Mouse (Mus musculus): ENCODE data around the gene Serpinb2. TPM values are rescaled to one million over a fixed set of nuclear protein-coding genes. Genes with fewer than 3 reads are reported as not detected.

Gene Serpinb2
- total RNA-seq, 2 experiments from 2014 or later: 0.78 to 0.89 TPM

- no peak for DNase-seq (ENCODE audit: low spot score)
- intact Hi-C loops (cut with DNase I): no loop called here
Observed at GRCm38 (mm10) chr1:107576094-107576493, 64.9 kb downstream of the Serpinb2 start.

GRCm38 (mm10) chr1:107577514-107577913 lies 66.3 kb downstream of the Serpinb2 start:
- intact Hi-C loops (cut with DNase I): no loop called here

GRCm38 (mm10) chr1:107581220-107581619 lies 70.0 kb downstream of the Serpinb2 start:
- intact Hi-C loops (cut with DNase I): no loop called here
- no peak for DNase-seq (ENCODE audit: low spot score)

More at GRCm38 (mm10) chr1:107577514-107577913, 66.3 kb downstream of the Serpinb2 start:
- DNase-seq (ENCODE audit: low spot score): no peak

GRCm38 (mm10) chr1:107582900-107583299 lies 71.7 kb downstream of the Serpinb2 start:
- intact Hi-C loops (cut with DNase I): no loop called here
- DNase-seq (ENCODE audit: low spot score): no peak

- DNase-seq (ENCODE audit: low spot score): no peak
- intact Hi-C loops (cut with DNase I): no loop called here
Observed at GRCm38 (mm10) chr1:107583958-107584376, 72.7 kb downstream of the Serpinb2 start.

- DNase-seq (ENCODE audit: low spot score): no peak
- intact Hi-C loops (cut with DNase I): no loop called here
Observed at GRCm38 (mm10) chr1:107584932-107585331, 73.7 kb downstream of the Serpinb2 start.

Other genes starting within 250 kb of the Serpinb2 start
- gene Serpinb3b, start 233.1 kb upstream of the Serpinb2 start, total RNA-seq (2021): not detected
- not detected for gene Serpinb3c, start 233.1 kb upstream of the Serpinb2 start, total RNA-seq (2021)
- gene Serpinb11, start 150.2 kb upstream of the Serpinb2 start, total RNA-seq (2021): not detected
- not detected for gene Serpinb7, start 111.8 kb upstream of the Serpinb2 start, total RNA-seq (2021)
- 1 to 10 TPM; 2.6 to 3.2 TPM for gene Serpinb8, start 78.6 kb downstream of the Serpinb2 start, total RNA-seq (2021)